Mouse (Mus musculus) heart, embryonic 13.5 days (tissue): ENCODE results near the gene Lin52. TPM values are rescaled to one million over a fixed set of nuclear protein-coding genes. Genes with fewer than 3 reads are reported as not detected.

Source experiments
- ATAC-seq: fragments of 200-750 bp; cut with Nextera tagmentation; 2 replicates; pipeline ENCODE4 v1.8.0; 2017; ENCODE audit warnings: moderate TSS enrichment; ENCODE audit not compliant: insufficient number of reproducible peaks, low FRiP score, low TSS enrichment; ENCODE audit errors: extremely low read depth
- H3K27ac ChIP-seq: fragments of 300-500 bp; sonication (generic); replicated peaks from 2 replicates; pipeline ENCODE4 v1.5.1; 2015; ENCODE audit warnings: moderate library complexity, mild to moderate bottlenecking, inconsistent platforms
- H3K27me3 ChIP-seq: fragments of 300-500 bp; sonication (generic); replicated peaks from 2 replicates; pipeline ENCODE4 v1.6.1; 2015; ENCODE audit warnings: mild to moderate bottlenecking, inconsistent platforms
- H3K36me3 ChIP-seq: fragments of 300-500 bp; sonication (generic); 2 replicates; pipeline ENCODE4 v1.6.1; 2015; ENCODE audit warnings: mild to moderate bottlenecking, inconsistent platforms
- H3K4me1 ChIP-seq: fragments of 300-500 bp; sonication (generic); 2 replicates; pipeline ENCODE4 v1.6.1; 2015; ENCODE audit warnings: inconsistent platforms
- H3K4me2 ChIP-seq: fragments of 300-500 bp; sonication (generic); 2 replicates; pipeline ENCODE4 v1.6.1; 2015; ENCODE audit warnings: inconsistent platforms, mild to moderate bottlenecking, moderate library complexity
- H3K4me3 ChIP-seq: fragments of 300-500 bp; sonication (generic); 2 replicates; pipeline ENCODE4 v1.5.1; 2015; ENCODE audit warnings: moderate library complexity, mild to moderate bottlenecking, inconsistent platforms
- H3K9ac ChIP-seq: fragments of 300-500 bp; sonication (generic); 2 replicates; pipeline ENCODE4 v1.6.1; 2015; ENCODE audit warnings: inconsistent platforms, mild to moderate bottlenecking, moderate library complexity
- H3K9me3 ChIP-seq: fragments of 300-500 bp; sonication (generic); 2 replicates; pipeline ENCODE4 v1.6.1; 2016; ENCODE audit warnings: inconsistent platforms
- WGBS: fragments of 180-500 bp; shearing (Covaris S2); methylation state at CpG from one replicate; pipeline ENCODE4 v1.1.7; 2015; ENCODE audit warnings: mixed read lengths; 5-methylcytosine and 5-hydroxymethylcytosine counted together
- polyA plus RNA-seq: library from polyadenylated mRNA; unstranded; fragments of >200 nt; fragmentation: Nextera tagmentation; extraction: Ambion mirVana; gene quantifications from 2 replicates; pipeline ENCODE4 v1.2.1, GENCODE M21; 2015

Lin52 gene
- polyA plus RNA-seq, 1 experiment from 2014 or later: 12.9 TPM

GRCm38 (mm10) chr12:84438697-84439096 lies 12.5 kb upstream of the Lin52 start:
- no peak overlapping the region for H3K9ac ChIP-seq
- H3K36me3 ChIP-seq: peaks cover 33% of the 10 kb centered on the region
- H3K9me3 ChIP-seq: no peaks in the 10 kb centered on the region
- ATAC-seq: no peak
- WGBS: 56% methylated on average over 2 of the region's 2 CpGs
- no peaks in the 10 kb centered on the region for H3K27me3 ChIP-seq
- H3K27ac ChIP-seq: no peak overlapping the region
- H3K4me2 ChIP-seq: no peak overlapping the region
- no peak overlapping the region for H3K4me3 ChIP-seq
- H3K4me1 ChIP-seq: 0 out of 2 replicates have a peak, but pooled peaks cover 5% of the 10 kb centered on the region

DNA sequence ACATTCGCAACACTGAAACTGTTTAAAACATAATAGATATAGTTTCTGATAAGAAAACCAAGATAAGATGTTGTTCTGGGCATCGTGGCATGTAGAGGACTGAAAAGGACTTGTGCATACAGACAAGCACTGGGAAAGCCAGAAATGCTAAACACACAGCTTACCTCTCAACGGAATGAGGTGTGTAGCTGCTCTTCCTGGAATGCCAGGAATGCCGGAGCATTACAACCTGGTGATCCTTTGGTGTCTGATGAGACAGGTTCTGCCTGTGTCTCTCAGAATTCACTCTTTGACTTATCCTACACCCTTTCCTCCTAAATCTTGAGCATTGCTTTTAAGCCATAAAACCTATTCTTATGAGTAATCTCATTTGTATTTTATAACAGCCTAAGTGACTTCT lies 8.7 kb upstream of the Lin52 start:
- no peak overlapping the region for H3K4me2 ChIP-seq
- no peak overlapping the region for H3K9ac ChIP-seq
- no peaks in the 10 kb centered on the region for H3K9me3 ChIP-seq
- no peak overlapping the region for H3K27ac ChIP-seq
- 68% methylated on average over 4 of the region's 4 CpGs for WGBS
- ATAC-seq: no peak
- H3K27me3 ChIP-seq: peaks cover 18% of the 10 kb centered on the region
- 0 out of 2 replicates have a peak, but pooled peaks cover 5% of the 10 kb centered on the region for H3K4me1 ChIP-seq
- H3K4me3 ChIP-seq: no peak overlapping the region
- peaks cover 23% of the 10 kb centered on the region for H3K36me3 ChIP-seq

GRCm38 (mm10) chr12:84447386-84447785 lies 3.8 kb upstream of the Lin52 start:
- H3K27me3 ChIP-seq: peaks cover 21% of the 10 kb centered on the region
- no peak overlapping the region for H3K4me3 ChIP-seq
- H3K36me3 ChIP-seq: no peaks in the 10 kb centered on the region
- H3K27ac ChIP-seq: no peak overlapping the region
- H3K4me2 ChIP-seq: no peak overlapping the region
- whole genome bisulfite sequencing: 66% methylated on average over 1 of the region's 1 CpGs
- ATAC-seq: no peak
- no peak overlapping the region for H3K9ac ChIP-seq
- H3K4me1 ChIP-seq: peaks cover 15% of the 10 kb centered on the region
- no peaks in the 10 kb centered on the region for H3K9me3 ChIP-seq

GRCm38 (mm10) chr12:84448181-84448580 lies 3.0 kb upstream of the Lin52 start:
- Histone ChIP-seq H3K4me1 (peaks cover 21% of the 10 kb centered on the region), H3K27me3 (peaks cover 21% of the 10 kb centered on the region), H3K4me2 (no peak overlapping the region), H3K36me3 (no peaks in the 10 kb centered on the region), H3K9me3 (no peaks in the 10 kb centered on the region), H3K4me3 (no peak overlapping the region), H3K9ac (no peak overlapping the region), H3K27ac (no peak overlapping the region)
- 75% methylated on average over 6 of the region's 6 CpGs for WGBS
- no peak for ATAC-seq

GRCm38 (mm10) chr12:84449887-84450286 lies 1.3 kb upstream of the Lin52 start:
- peak overlapping the region; percentile 98 for H3K4me2 ChIP-seq
- H3K27me3 ChIP-seq: peaks cover 19% of the 10 kb centered on the region
- H3K4me3 ChIP-seq: peak overlapping the region; percentile 82
- H3K36me3 ChIP-seq: peaks cover 2% of the 10 kb centered on the region; the same call in 1 of the 2 replicates
- no peak for ATAC-seq
- H3K9ac ChIP-seq: peak overlapping the region; percentile 88
- H3K4me1 ChIP-seq: peaks cover 28% of the 10 kb centered on the region
- WGBS: 39% methylated on average over 10 of the region's 10 CpGs
- no peaks in the 10 kb centered on the region for H3K9me3 ChIP-seq
- H3K27ac ChIP-seq: peak overlapping the region; percentile 86

DNA sequence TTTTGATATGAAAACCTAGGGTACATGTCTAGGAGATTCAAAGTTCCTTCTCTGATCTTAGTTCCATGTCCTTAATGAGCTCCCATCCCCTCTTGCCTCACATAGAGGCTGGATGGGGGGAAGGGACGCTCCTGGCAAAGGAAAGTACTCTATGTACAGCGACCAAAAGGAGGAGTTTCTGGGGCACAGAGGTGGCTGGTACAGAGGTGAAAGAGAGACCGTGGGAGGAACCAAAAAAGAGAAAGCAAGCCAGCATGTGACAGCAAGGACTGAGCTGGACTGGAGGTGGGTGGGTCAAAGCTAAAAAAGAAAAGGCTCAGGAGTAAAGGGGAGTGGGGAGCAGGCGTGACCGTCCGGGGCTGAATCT lies 888 bp upstream of the Lin52 start:
- Histone ChIP-seq H3K4me2 (peak overlapping the region; percentile 98), H3K27ac (peak overlapping the region; percentile 86), H3K27me3 (peaks cover 17% of the 10 kb centered on the region), H3K4me3 (peak overlapping the region; percentile 82), H3K9ac (peak overlapping the region; percentile 88), H3K36me3 (peaks cover 2% of the 10 kb centered on the region; the same call in 1 of the 2 replicates), H3K4me1 (peaks cover 28% of the 10 kb centered on the region), H3K9me3 (no peaks in the 10 kb centered on the region)
- WGBS: 0% methylated on average over 6 of the region's 6 CpGs
- ATAC-seq: no peak

DNA sequence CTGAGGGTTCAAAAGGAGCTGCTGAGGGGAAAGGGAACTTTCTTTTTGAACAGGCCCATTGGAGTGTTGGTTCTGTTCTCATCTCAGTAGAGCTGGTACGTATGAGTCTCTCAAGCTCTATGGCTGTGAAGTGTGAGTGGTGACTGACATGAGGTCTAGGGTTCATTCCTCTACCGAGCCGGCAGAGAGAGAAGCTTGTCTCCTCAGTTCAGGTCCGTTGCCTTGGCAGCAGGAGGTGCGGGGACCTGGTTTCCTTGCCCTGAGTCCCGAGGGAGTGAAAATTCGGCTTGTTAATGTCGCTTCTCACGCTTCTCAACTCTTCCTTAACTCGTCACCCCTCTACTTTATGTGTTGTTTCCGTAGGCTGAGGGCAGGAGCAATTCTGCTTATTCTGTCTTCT lies 579 bp downstream of the Lin52 start:
- peak overlapping the region; percentile 98 for H3K4me2 ChIP-seq
- peak overlapping the region; percentile 82 for H3K4me3 ChIP-seq
- H3K9me3 ChIP-seq: no peaks in the 10 kb centered on the region
- H3K36me3 ChIP-seq: peaks cover 3% of the 10 kb centered on the region
- no peak for ATAC-seq
- 2% methylated on average over 11 of the region's 11 CpGs for WGBS
- H3K4me1 ChIP-seq: peaks cover 28% of the 10 kb centered on the region
- peaks cover 10% of the 10 kb centered on the region; the same call in 1 of the 2 replicates for H3K27me3 ChIP-seq
- H3K27ac ChIP-seq: peak overlapping the region; percentile 76
- H3K9ac ChIP-seq: peak overlapping the region; percentile 89

DNA sequence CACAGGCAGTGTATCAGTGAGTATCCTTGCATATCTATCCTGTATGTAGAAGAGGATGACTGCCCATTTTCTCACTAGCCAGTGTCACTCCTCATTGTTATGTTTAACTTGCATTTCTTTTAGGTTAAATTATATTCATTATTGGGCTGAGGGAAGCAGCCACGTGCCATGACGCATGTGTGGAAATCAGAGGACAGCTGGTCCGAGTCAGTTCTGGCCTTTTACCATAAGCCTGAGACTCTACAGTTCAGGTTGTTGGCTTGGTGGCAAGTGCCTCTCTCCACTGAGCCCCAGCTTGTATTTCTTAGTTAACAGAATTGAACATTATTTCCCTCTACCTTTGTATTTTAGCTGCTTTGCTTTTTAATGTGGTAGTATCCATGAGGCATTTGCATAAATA lies 5.7 kb downstream of the Lin52 start:
- no peak overlapping the region for H3K4me2 ChIP-seq
- H3K27me3 ChIP-seq: no peaks in the 10 kb centered on the region
- ATAC-seq: no peak
- H3K36me3 ChIP-seq: peaks cover 46% of the 10 kb centered on the region
- no peaks in the 10 kb centered on the region for H3K9me3 ChIP-seq
- WGBS: 88% methylated on average over 3 of the region's 3 CpGs
- no peak overlapping the region for H3K4me3 ChIP-seq
- H3K27ac ChIP-seq: no peak overlapping the region
- H3K9ac ChIP-seq: no peak overlapping the region
- H3K4me1 ChIP-seq: peaks cover 18% of the 10 kb centered on the region

GRCm38 (mm10) chr12:84459845-84460244 lies 8.6 kb downstream of the Lin52 start:
- Histone ChIP-seq H3K9ac (no peak overlapping the region), H3K4me2 (no peak overlapping the region), H3K27ac (no peak overlapping the region), H3K4me1 (no peaks in the 10 kb centered on the region), H3K36me3 (peaks cover 72% of the 10 kb centered on the region), H3K4me3 (no peak overlapping the region), H3K9me3 (no peaks in the 10 kb centered on the region), H3K27me3 (no peaks in the 10 kb centered on the region)
- ATAC-seq: no peak
- 71% methylated on average over 1 of the region's 1 CpGs for WGBS

DNA sequence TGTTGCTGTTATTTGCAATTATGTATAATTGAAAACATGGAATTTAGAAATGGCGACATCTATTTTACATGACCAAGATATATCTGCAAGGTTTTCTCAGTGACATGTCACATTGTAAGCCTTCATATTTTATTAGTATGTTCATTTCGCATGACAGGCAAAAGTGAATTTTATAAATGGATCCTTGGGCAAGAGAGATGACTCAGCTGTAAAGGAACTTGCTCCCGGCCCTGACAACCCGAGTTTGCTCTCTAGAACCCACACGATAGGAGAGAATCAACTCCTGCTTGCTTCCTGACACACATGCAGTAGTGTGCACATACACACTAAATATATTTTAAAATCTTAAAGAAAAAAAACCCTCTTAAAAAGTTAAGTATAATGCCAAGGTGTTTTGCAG lies 10.2 kb downstream of the Lin52 start:
- no peak for ATAC-seq
- H3K27me3 ChIP-seq: no peaks in the 10 kb centered on the region
- no peak overlapping the region for H3K27ac ChIP-seq
- 89% methylated on average over 5 of the region's 5 CpGs for WGBS
- H3K36me3 ChIP-seq: peaks cover 80% of the 10 kb centered on the region
- no peak overlapping the region for H3K9ac ChIP-seq
- no peak overlapping the region for H3K4me3 ChIP-seq
- no peaks in the 10 kb centered on the region for H3K4me1 ChIP-seq
- no peak overlapping the region for H3K4me2 ChIP-seq
- H3K9me3 ChIP-seq: no peaks in the 10 kb centered on the region

- Histone ChIP-seq H3K27me3 (no peaks in the 10 kb centered on the region), H3K36me3 (peaks cover 82% of the 10 kb centered on the region), H3K4me1 (no peaks in the 10 kb centered on the region), H3K27ac (no peak overlapping the region), H3K4me2 (no peak overlapping the region), H3K4me3 (no peak overlapping the region), H3K9ac (no peak overlapping the region), H3K9me3 (no peaks in the 10 kb centered on the region)
- 86% methylated on average over 3 of the region's 3 CpGs for WGBS
- no peak for ATAC-seq
These were observed 11.6 kb downstream of the Lin52 start for GRCm38 (mm10) chr12:84462856-84463255.

DNA sequence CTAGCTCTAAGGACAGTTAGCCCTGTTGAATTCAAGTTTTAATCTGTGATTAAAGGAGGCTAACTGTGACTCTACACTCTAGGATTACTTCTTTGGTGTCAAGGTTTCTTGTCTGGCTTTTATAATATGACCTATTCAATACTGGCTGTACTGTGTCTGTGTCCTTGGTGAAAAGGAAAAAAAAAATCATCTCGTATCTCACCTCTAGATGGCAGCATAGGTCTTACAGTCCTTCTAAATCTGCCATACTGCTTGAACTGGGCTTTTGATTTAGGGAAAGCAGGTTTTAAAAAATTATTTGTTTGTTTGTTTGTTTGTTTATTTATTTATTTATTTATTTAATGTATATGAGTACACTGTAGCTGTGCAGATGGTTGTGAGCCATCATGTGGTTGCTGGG lies 17.5 kb downstream of the Lin52 start:
- ATAC-seq: no peak
- H3K27me3 ChIP-seq: no peaks in the 10 kb centered on the region
- peaks cover 54% of the 10 kb centered on the region for H3K36me3 ChIP-seq
- H3K9me3 ChIP-seq: no peaks in the 10 kb centered on the region
- H3K4me2 ChIP-seq: no peak overlapping the region
- H3K27ac ChIP-seq: no peak overlapping the region
- no peak overlapping the region for H3K4me3 ChIP-seq
- H3K9ac ChIP-seq: no peak overlapping the region
- H3K4me1 ChIP-seq: no peaks in the 10 kb centered on the region
- 0% methylated on average over 1 of the region's 1 CpGs for WGBS
